Mouse (Mus musculus) midbrain, embryonic 14.5 days (tissue): ENCODE data around the gene 1700013F07Rik. TPM values are rescaled to one million over a fixed set of nuclear protein-coding genes. Genes with fewer than 3 reads are reported as not detected.
A peak's percentile ranks its signal among the peaks of the same experiment; 100 is the strongest.

Experiments
- ATAC-seq: fragments of 200-750 bp; cut with Nextera tagmentation; 2 replicates; pipeline ENCODE4 v1.8.0; 2017; ENCODE audit warnings: moderate number of reproducible peaks, moderate library complexity; ENCODE audit not compliant: low FRiP score, low TSS enrichment
- DNase-seq: peaks from one replicate; pipeline ENCODE4 v3.0.0-alpha.2; 2015
- H3K27ac ChIP-seq: fragments of 300-500 bp; sonication (generic); replicated peaks from 2 replicates; pipeline ENCODE4 v1.5.1; 2014; ENCODE audit warnings: mild to moderate bottlenecking, low read depth, low read length, moderate library complexity
- H3K27me3 ChIP-seq: fragments of 300-500 bp; sonication (generic); 2 replicates; pipeline ENCODE4 v1.6.1; 2014; ENCODE audit warnings: low read length, control low read depth, mixed read lengths; ENCODE audit not compliant: control insufficient read depth, insufficient read depth
- H3K36me3 ChIP-seq: fragments of 300-500 bp; sonication (generic); 2 replicates; pipeline ENCODE4 v1.6.1; 2014; ENCODE audit warnings: low read length, control low read depth; ENCODE audit not compliant: control insufficient read depth, insufficient read depth
- H3K4me1 ChIP-seq: fragments of 300-500 bp; sonication (generic); 2 replicates; pipeline ENCODE4 v1.6.1; 2014; ENCODE audit warnings: mild to moderate bottlenecking, antibody characterized with exemption, low read length, control low read depth; ENCODE audit not compliant: control insufficient read depth, insufficient read depth
- H3K4me2 ChIP-seq: fragments of 300-500 bp; sonication (generic); 2 replicates; pipeline ENCODE4 v1.6.1; 2014; ENCODE audit warnings: mild to moderate bottlenecking, low read length, moderate library complexity
- H3K4me3 ChIP-seq: fragments of 300-500 bp; sonication (generic); replicated peaks from 2 replicates; pipeline ENCODE4 v1.5.1; 2014; ENCODE audit warnings: low read depth, low read length
- H3K9ac ChIP-seq: fragments of 300-500 bp; sonication (generic); replicated peaks from 2 replicates; pipeline ENCODE4 v1.6.1; 2014; ENCODE audit warnings: mild to moderate bottlenecking, low read length, moderate library complexity
- H3K9me3 ChIP-seq: fragments of 300-500 bp; sonication (generic); 2 replicates; pipeline ENCODE4 v1.6.1; 2016; ENCODE audit warnings: low read length, control low read depth, mixed read lengths; ENCODE audit not compliant: control insufficient read depth
- WGBS: fragments of 180-500 bp; shearing (Covaris S2); extraction: QIAGEN DNeasy Blood & Tissue Kit; methylation state at CpG from one replicate; pipeline ENCODE4 v1.1.7; 2014; 5-methylcytosine and 5-hydroxymethylcytosine counted together
- microRNA-seq: library from miRNA; unstranded; fragments of <30 nt; microRNA quantifications from one replicate; pipeline ENCODE4, GENCODE M21; 2016
- polyA plus RNA-seq: library from polyadenylated mRNA; unstranded; fragments of >200 nt; fragmentation: Nextera tagmentation; extraction: Ambion mirVana; gene quantifications from 2 replicates; pipeline ENCODE4 v1.2.1, GENCODE M21; 2014

1700013F07Rik gene
- polyA plus RNA-seq, 1 experiment from 2014 or later: 1.6 TPM

- DNase-seq (no peak), ATAC-seq (no peak)
- H3K27me3 ChIP-seq: no peaks in the 10 kb centered on the region
- 89% methylated on average over 4 of the region's 4 CpGs for WGBS
- H3K36me3 ChIP-seq: no peaks in the 10 kb centered on the region
- no peak overlapping the region for H3K4me2 ChIP-seq
- H3K9me3 ChIP-seq: no peaks in the 10 kb centered on the region
- no peak overlapping the region for H3K9ac ChIP-seq
- H3K4me1 ChIP-seq: no peaks in the 10 kb centered on the region
- no peak overlapping the region for H3K4me3 ChIP-seq
- H3K27ac ChIP-seq: no peak overlapping the region
These were observed 50.6 kb downstream of the 1700013F07Rik start for GRCm38 (mm10) chr3:108584580-108584979.

GRCm38 (mm10) chr3:108588446-108588845, 54.5 kb downstream of the 1700013F07Rik start:
- Histone ChIP-seq H3K36me3 (no peaks in the 10 kb centered on the region), H3K4me1 (peaks cover 6% of the 10 kb centered on the region), H3K9me3 (no peaks in the 10 kb centered on the region), H3K27me3 (no peaks in the 10 kb centered on the region), H3K27ac (no peak overlapping the region), H3K4me2 (no peak overlapping the region), H3K9ac (no peak overlapping the region), H3K4me3 (no peak overlapping the region)
- DNase-seq: peak; percentile 27
- no peak for ATAC-seq
- 30% methylated on average over 2 of the region's 2 CpGs for WGBS

DNA sequence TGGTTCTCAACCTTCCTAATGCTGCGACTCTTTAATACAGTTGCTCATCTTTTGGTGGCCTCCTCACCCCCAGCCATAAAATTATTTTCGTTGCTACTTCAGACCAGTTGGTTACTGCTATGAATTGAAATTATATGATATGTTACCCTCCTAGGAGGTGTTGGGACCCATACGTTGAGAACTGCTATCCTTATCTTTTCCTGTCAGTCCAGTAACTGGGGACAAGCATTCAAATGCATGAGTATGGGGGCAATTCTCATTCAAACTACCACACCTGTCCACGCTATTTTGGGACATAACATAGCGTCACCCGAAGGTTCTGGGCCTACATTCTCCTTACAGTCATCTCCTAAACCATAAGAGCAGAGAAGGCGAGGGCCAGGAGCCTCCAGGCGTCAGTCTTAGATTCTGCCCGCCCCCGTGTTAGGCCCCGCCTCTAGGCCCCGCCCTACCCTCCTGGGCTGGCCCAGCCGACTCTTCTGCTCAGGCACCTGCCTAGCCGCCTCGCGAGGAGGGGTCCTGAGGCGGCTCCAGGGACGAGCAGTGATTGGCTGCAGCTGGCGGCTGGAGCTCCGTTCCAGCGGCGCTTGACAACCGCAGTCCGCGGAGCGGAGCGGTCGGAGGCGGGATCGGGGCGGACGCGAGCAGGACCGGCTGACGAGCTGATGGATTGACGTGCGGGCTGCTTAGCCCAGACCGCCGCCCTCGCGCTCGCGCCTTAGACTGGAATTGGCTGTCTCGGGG, 57.0 kb downstream of the 1700013F07Rik start, which contains the start of gene Wdr47:
TSS of gene Wdr47 (plus strand) at position 494 of the 744 bp plus-strand sequence.
- DNase-seq (peak; percentile 98), ATAC-seq (peak; percentile 99)
- no peaks in the 10 kb centered on the region for H3K36me3 ChIP-seq
- WGBS: 6% methylated on average over 44 of the region's 44 CpGs
- H3K4me2 ChIP-seq: peak within 1 kb of the TSS; percentile 72
- H3K4me3 ChIP-seq: peak within 1 kb of the TSS; percentile 93
- peak within 1 kb of the TSS; percentile 88 for H3K27ac ChIP-seq
- peak within 1 kb of the TSS; percentile 70 for H3K9ac ChIP-seq
- no peaks in the 10 kb centered on the region for H3K27me3 ChIP-seq
- H3K9me3 ChIP-seq: no peaks in the 10 kb centered on the region
- peaks cover 10% of the 10 kb centered on the region for H3K4me1 ChIP-seq

GRCm38 (mm10) chr3:108591530-108592522, 57.9 kb downstream of the 1700013F07Rik start:
- peak overlapping the region; percentile 70 for H3K9ac ChIP-seq
- no peaks in the 10 kb centered on the region for H3K9me3 ChIP-seq
- H3K4me3 ChIP-seq: peak overlapping the region; percentile 93
- peak overlapping the region; percentile 72 for H3K4me2 ChIP-seq
- peak; percentile 83 for ATAC-seq
- H3K4me1 ChIP-seq: peaks cover 10% of the 10 kb centered on the region
- no peaks in the 10 kb centered on the region for H3K27me3 ChIP-seq
- WGBS: under 1% methylated on average over 60 of the region's 61 CpGs
- no peaks in the 10 kb centered on the region for H3K36me3 ChIP-seq
- peak overlapping the region; percentile 88 for H3K27ac ChIP-seq
- DNase-seq: peak; percentile 62

Small RNA genes within 50 kb of the gene (microRNA-seq; reads per million reads assigned to microRNA genes)
- gene Gm22860: not detected

Other genes starting within 250 kb of the 1700013F07Rik start
- not detected in 2 replicates for gene Mybphl, start 169.2 kb upstream of the 1700013F07Rik start, polyA plus RNA-seq
- gene Psrc1, start 150.3 kb upstream of the 1700013F07Rik start, polyA plus RNA-seq: 7.4 and 12.4 TPM in 2 replicates
- 49.5 and 59.4 TPM in 2 replicates for gene Celsr2, start 118.6 kb upstream of the 1700013F07Rik start, polyA plus RNA-seq
- gene Sars, start 88.9 kb upstream of the 1700013F07Rik start, polyA plus RNA-seq: 205 and 217 TPM in 2 replicates
- gene 5330417C22Rik, start 2.4 kb downstream of the 1700013F07Rik start, polyA plus RNA-seq: 18.8 and 21.8 TPM in 2 replicates
- 45.5 and 63.0 TPM in 2 replicates for gene Tmem167b, start 28.3 kb downstream of the 1700013F07Rik start, polyA plus RNA-seq
- 63.4 and 63.6 TPM in 2 replicates for gene Taf13, start 37.5 kb downstream of the 1700013F07Rik start, polyA plus RNA-seq
- gene Wdr47, start 57.1 kb downstream of the 1700013F07Rik start, polyA plus RNA-seq: 83.3 and 123 TPM in 2 replicates
- 36.2 and 49.1 TPM in 2 replicates for gene Clcc1, start 119.8 kb downstream of the 1700013F07Rik start, polyA plus RNA-seq
- 13.1 and 31.3 TPM in 2 replicates for gene Gpsm2, start 188.2 kb downstream of the 1700013F07Rik start, polyA plus RNA-seq
- not detected in 2 replicates for gene Aknad1, start 205.5 kb downstream of the 1700013F07Rik start, polyA plus RNA-seq